In the genomic region with DNA sequence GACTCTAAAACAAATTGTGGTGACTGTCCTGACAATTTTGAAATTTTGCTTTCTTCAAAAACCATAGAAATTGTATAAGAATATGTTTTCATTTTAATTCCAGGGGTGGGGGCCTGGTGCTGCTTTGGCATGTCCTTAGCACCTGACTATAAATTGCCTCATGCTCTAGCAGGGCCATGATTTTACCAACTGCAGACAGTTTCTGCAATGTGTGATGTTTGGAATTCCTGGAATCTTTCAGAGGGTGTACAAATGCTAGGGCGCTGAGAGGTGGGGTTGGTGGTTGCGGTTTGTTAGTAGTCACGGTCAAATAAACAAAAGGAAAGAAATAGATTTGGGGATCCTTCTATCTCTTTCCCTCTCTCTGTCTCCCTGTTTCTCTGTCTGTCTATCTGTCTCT, we compare ENCODE assay signal across 25 mouse cellular contexts.
"Had no signal": no experiment of that assay in that cellular context is flagged by ENCODE, and none has a peak within 500 bp of the region (broad histone marks: within the 10 kb centered on the region; RNA-seq: fewer than 3 reads in every experiment).

No protein-coding gene starts in this region.

- DNase-seq: gastrocnemius, postnatal 14 days; gastrocnemius, postnatal 36 days; heart, adult 11 months; heart, adult 2 months; heart, postnatal 14 days; heart, postnatal 36 days; kidney, adult 11 months; kidney, adult 2 months; kidney, adult 9 months; kidney, postnatal 14 days; kidney, postnatal 36 days; layer of hippocampus, adult 9-11 months; layer of hippocampus, postnatal 36 days; left cerebral cortex, postnatal 4 days had no signal

- H3K9me3 ChIP-seq: heart, embryonic 13.5 days; heart, embryonic 15.5 days; hindbrain, embryonic 13.5 days; hindbrain, embryonic 15.5 days; kidney, embryonic 15.5 days; limb, embryonic 13.5 days; limb, embryonic 15.5 days had no signal

- H3K27me3 ChIP-seq: hindbrain, embryonic 15.5 days had no signal

- H3K9ac ChIP-seq: heart, embryonic 13.5 days; heart, embryonic 15.5 days; hindbrain, embryonic 13.5 days; hindbrain, embryonic 15.5 days; kidney, embryonic 15.5 days; limb, embryonic 13.5 days; limb, embryonic 15.5 days; liver, embryonic 12.5 days had no signal

- H3K4me3 ChIP-seq: heart, adult 2 months; heart, embryonic 13.5 days; heart, embryonic 15.5 days; hindbrain, embryonic 13.5 days; hindbrain, embryonic 15.5 days; kidney, embryonic 15.5 days; limb, embryonic 13.5 days; limb, embryonic 15.5 days; liver, embryonic 12.5 days had no signal

- ATAC-seq: hindbrain, postnatal 0 days; liver, embryonic 12.5 days had no signal

- H3K36me3 ChIP-seq: heart, embryonic 13.5 days; heart, embryonic 15.5 days; hindbrain, embryonic 15.5 days; kidney, embryonic 15.5 days; limb, embryonic 13.5 days; limb, embryonic 15.5 days; liver, embryonic 12.5 days had no signal

- H3K27ac ChIP-seq: heart, adult 2 months; heart, embryonic 13.5 days; heart, embryonic 15.5 days; hindbrain, embryonic 13.5 days; hindbrain, embryonic 15.5 days; hindbrain, postnatal 0 days; kidney, embryonic 15.5 days; kidney, postnatal 0 days; limb, embryonic 13.5 days; limb, embryonic 15.5 days; liver, embryonic 12.5 days had no signal

- H3K4me2 ChIP-seq: heart, embryonic 11.5 days; heart, embryonic 13.5 days; heart, embryonic 15.5 days; hindbrain, embryonic 13.5 days; hindbrain, embryonic 15.5 days; kidney, embryonic 15.5 days; limb, embryonic 13.5 days; limb, embryonic 15.5 days; liver, embryonic 12.5 days had no signal
